Mouse (Mus musculus): ENCODE results near the gene Tm7sf3. TPM values are rescaled to one million over a fixed set of nuclear protein-coding genes. Genes with fewer than 3 reads are reported as not detected.

The Tm7sf3 gene
- polyA plus RNA-seq, 1 experiment from 2014 or later = 32.7 TPM

DNA sequence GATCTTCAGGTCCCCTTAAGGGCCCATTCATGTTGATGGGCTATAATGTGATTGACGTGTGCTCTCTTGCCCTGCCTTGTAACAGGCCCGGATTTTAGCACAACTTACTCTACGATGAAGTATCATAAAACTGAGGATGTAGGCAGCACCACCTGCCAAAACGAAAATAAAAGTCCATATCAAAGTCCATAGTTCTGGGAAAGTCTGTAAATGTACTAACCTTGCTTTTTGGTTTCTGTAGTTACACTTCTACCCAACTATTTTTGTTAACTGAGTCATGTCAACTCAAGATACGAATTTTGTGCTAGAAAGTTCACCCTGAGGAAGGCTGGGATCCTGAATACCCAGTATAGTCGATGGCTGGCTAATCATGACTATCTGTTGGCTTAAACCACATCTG, 1.6 kb downstream of the Tm7sf3 start:
- Histone ChIP-seq H3K27me3 (ENCODE audit: control insufficient read depth, insufficient read depth, low read depth, low read length) (no peaks in the 10 kb centered on the region), H3K4me2 (ENCODE audit: low read length) (no peak overlapping the region), H3K4me1 (ENCODE audit: control insufficient read depth, insufficient read depth, low read length) (peaks cover 9% of the 10 kb centered on the region), H3K27ac (ENCODE audit: low read length) (no peak overlapping the region), H3K9ac (ENCODE audit: low read depth, low read length) (no peak overlapping the region), H3K36me3 (ENCODE audit: control insufficient read depth, insufficient read depth, low read length) (no peaks in the 10 kb centered on the region), H3K4me3 (ENCODE audit: low read depth, low read length) (no peak overlapping the region), H3K9me3 (replicated peaks; ENCODE audit: control insufficient read depth, low read length, poor library complexity, severe bottlenecking) (no peaks in the 10 kb centered on the region)
- 87% methylated on average over 6 of the region's 6 CpGs for WGBS
- ATAC-seq = no peak

DNA sequence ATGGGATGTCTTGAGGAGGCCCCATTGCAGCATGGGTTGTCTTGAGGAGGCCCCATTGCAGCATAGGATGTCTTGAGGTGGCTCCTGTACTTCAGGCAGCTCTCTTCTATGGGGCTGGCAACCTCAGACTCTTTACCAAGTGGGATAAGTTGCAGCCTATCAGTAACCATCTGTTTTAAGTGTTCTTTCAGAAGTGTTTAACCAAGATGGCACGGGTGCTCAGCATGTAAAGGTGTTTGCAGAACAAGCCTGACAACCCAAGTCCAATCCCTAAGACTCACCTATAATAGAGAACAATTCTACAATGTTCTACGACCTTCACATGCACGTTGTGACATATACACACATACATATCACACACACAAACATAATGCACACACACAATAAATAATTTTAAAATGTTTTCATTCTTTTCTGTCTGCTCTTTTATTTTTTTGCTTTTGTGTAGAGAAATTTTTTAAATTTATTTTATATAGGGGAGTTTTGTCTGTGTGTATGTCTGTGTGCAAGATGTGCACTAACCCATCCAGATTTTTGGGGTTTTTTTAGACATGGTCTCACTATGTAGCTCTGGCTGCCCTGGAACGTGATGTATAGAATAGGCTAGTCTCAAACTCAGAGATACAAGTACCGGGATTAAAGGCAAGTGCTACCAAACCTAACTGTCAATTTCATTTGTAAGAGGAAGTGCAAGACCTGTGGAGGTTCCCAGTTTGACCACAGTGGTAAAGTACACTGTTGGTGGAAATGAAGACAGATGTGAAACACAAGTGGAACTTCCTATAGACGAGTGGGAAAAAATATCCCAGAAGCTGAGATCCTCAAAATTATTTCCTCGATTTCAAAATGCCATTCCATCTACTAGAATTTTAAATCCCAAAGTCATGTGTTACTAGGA, 2.3 kb downstream of the Tm7sf3 start:
- no peaks in the 10 kb centered on the region for H3K9me3 ChIP-seq (replicated peaks; ENCODE audit: control insufficient read depth, low read length, poor library complexity, severe bottlenecking)
- H3K27me3 ChIP-seq (ENCODE audit: control insufficient read depth, insufficient read depth, low read depth, low read length) = no peaks in the 10 kb centered on the region
- no peaks in the 10 kb centered on the region for H3K36me3 ChIP-seq (ENCODE audit: control insufficient read depth, insufficient read depth, low read length)
- peaks cover 9% of the 10 kb centered on the region for H3K4me1 ChIP-seq (ENCODE audit: control insufficient read depth, insufficient read depth, low read length)
- WGBS = 91% methylated on average over 7 of the region's 7 CpGs
- no peak overlapping the region for H3K4me2 ChIP-seq (ENCODE audit: low read length)
- H3K27ac ChIP-seq (ENCODE audit: low read length) = no peak overlapping the region
- no peak overlapping the region for H3K4me3 ChIP-seq (ENCODE audit: low read depth, low read length)
- ATAC-seq = no peak
- H3K9ac ChIP-seq (ENCODE audit: low read depth, low read length) = no peak overlapping the region

DNA sequence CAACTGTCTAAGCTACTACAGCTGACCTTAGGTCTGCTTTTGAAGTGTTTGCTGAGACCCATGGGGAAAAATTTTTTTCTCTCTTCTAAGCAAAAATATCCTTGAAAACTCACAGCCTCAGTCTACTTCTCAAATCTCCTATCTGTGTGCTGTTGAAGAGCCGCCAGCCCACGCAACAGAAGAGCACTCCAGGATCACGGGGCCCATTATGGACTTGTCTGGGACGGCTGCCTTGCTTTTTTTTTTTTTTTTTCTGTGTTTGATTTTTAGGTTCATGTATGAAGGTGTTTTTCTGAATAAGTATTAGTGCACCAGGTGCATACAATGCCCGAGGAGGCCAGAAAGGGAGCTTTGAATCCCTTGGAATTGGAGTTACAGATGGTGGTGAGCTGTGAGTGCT, 6.1 kb downstream of the Tm7sf3 start:
- Histone ChIP-seq H3K4me2 (ENCODE audit: low read length) (no peak overlapping the region), H3K36me3 (ENCODE audit: control insufficient read depth, insufficient read depth, low read length) (no peaks in the 10 kb centered on the region), H3K9me3 (replicated peaks; ENCODE audit: control insufficient read depth, low read length, poor library complexity, severe bottlenecking) (no peaks in the 10 kb centered on the region), H3K4me3 (ENCODE audit: low read depth, low read length) (no peak overlapping the region), H3K4me1 (ENCODE audit: control insufficient read depth, insufficient read depth, low read length) (peaks cover 10% of the 10 kb centered on the region), H3K27ac (ENCODE audit: low read length) (no peak overlapping the region), H3K9ac (ENCODE audit: low read depth, low read length) (no peak overlapping the region), H3K27me3 (ENCODE audit: control insufficient read depth, insufficient read depth, low read depth, low read length) (no peaks in the 10 kb centered on the region)
- 88% methylated on average over 5 of the region's 5 CpGs for WGBS
- no peak for ATAC-seq

DNA sequence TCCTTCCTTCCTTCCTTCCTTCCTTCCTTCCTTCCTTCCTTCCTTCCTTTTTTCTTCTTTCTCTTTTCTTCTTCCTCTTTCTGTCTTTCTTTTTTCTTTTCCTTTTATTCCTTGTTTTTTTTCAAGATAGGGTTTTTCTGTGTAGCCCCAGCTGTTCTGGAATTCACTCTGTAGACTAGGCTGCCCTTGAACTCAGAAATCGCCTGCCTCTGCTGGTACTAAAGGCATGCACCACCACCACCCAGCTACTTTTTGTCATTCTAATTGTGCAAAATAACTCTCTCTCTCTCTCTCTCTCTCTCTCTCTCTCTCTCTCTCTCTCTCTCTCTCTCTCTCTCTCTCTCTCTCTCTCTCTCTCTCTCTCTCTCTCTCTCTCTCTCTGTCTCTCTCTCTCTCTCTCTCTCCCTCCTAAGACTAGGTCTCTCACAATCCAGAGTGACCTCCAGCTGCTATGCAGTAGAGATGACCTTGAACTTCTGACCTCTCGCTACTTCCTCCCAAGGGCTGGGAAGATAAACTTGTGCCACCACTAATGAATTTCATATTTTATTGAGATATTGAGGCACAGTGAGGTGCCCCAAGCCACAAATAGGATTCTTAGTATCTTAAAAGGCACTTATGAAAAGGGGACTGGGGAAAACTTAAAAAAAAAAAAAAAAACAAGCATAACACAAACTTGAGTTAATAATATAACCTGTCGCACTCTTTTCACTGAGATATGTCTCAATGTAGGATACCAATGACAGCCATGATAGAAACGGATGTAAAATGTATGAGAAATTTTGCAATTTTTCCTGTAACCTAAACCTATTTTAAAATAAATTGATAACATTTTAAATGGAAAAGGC, 7.6 kb downstream of the Tm7sf3 start:
- H3K9me3 ChIP-seq (replicated peaks; ENCODE audit: control insufficient read depth, low read length, poor library complexity, severe bottlenecking) = no peaks in the 10 kb centered on the region
- H3K4me3 ChIP-seq (ENCODE audit: low read depth, low read length) = peak overlapping the region; percentile 77; the same call in 1 of the 2 replicates
- H3K4me1 ChIP-seq (ENCODE audit: control insufficient read depth, insufficient read depth, low read length) = peaks cover 10% of the 10 kb centered on the region
- H3K36me3 ChIP-seq (ENCODE audit: control insufficient read depth, insufficient read depth, low read length) = no peaks in the 10 kb centered on the region
- no peak for ATAC-seq
- WGBS = 67% methylated on average over 4 of the region's 4 CpGs
- H3K4me2 ChIP-seq (ENCODE audit: low read length) = no peak overlapping the region; the same call in 1 of the 2 replicates
- H3K9ac ChIP-seq (ENCODE audit: low read depth, low read length) = no peak overlapping the region
- H3K27ac ChIP-seq (ENCODE audit: low read length) = no peak overlapping the region; the same call in 1 of the 2 replicates
- H3K27me3 ChIP-seq (ENCODE audit: control insufficient read depth, insufficient read depth, low read depth, low read length) = no peaks in the 10 kb centered on the region

GRCm38 (mm10) chr6:146634015-146634722, 8.5 kb downstream of the Tm7sf3 start:
- H3K9me3 ChIP-seq (replicated peaks; ENCODE audit: control insufficient read depth, low read length, poor library complexity, severe bottlenecking) = no peaks in the 10 kb centered on the region
- no peaks in the 10 kb centered on the region for H3K36me3 ChIP-seq (ENCODE audit: control insufficient read depth, insufficient read depth, low read length)
- peak; percentile 95 for ATAC-seq
- no peaks in the 10 kb centered on the region for H3K27me3 ChIP-seq (ENCODE audit: control insufficient read depth, insufficient read depth, low read depth, low read length)
- peak overlapping the region; percentile 77 for H3K4me3 ChIP-seq (ENCODE audit: low read depth, low read length)
- H3K4me1 ChIP-seq (ENCODE audit: control insufficient read depth, insufficient read depth, low read length) = peaks cover 10% of the 10 kb centered on the region
- WGBS = under 1% methylated on average over 46 of the region's 82 CpGs
- H3K4me2 ChIP-seq (ENCODE audit: low read length) = peak overlapping the region; percentile 64
- H3K9ac ChIP-seq (ENCODE audit: low read depth, low read length) = peak overlapping the region; percentile 90
- H3K27ac ChIP-seq (ENCODE audit: low read length) = peak overlapping the region; percentile 87

DNA sequence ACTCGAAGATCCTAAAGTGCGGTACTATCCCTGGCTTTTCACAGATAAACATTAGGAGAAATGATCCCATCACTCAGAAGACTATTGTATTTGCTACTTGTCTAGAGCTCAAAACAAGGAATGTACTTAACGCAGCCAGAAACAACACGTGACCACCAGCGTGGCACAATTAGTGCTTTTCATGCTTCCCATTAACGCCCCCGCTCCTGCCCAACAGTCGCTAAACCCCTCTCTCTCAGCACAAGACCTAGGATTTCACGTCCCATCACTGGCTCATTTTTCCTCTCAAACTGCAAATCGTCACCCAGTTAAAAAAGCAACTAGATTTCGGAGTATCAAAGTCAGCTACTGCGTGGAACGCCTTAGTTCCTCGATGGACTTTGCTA, 9.0 kb downstream of the Tm7sf3 start:
- Histone ChIP-seq H3K4me3 (ENCODE audit: low read depth, low read length) (peak overlapping the region; percentile 77), H3K9me3 (replicated peaks; ENCODE audit: control insufficient read depth, low read length, poor library complexity, severe bottlenecking) (no peaks in the 10 kb centered on the region), H3K27me3 (ENCODE audit: control insufficient read depth, insufficient read depth, low read depth, low read length) (no peaks in the 10 kb centered on the region), H3K4me1 (ENCODE audit: control insufficient read depth, insufficient read depth, low read length) (peaks cover 10% of the 10 kb centered on the region), H3K27ac (ENCODE audit: low read length) (peak overlapping the region; percentile 87), H3K36me3 (ENCODE audit: control insufficient read depth, insufficient read depth, low read length) (no peaks in the 10 kb centered on the region), H3K4me2 (ENCODE audit: low read length) (peak overlapping the region; percentile 64), H3K9ac (ENCODE audit: low read depth, low read length) (peak overlapping the region; percentile 90)
- ATAC-seq = peak; percentile 34
- WGBS = 8% methylated on average over 14 of the region's 14 CpGs

- Histone ChIP-seq H3K4me1 (ENCODE audit: control insufficient read depth, insufficient read depth, low read length) (peaks cover 13% of the 10 kb centered on the region), H3K9me3 (replicated peaks; ENCODE audit: control insufficient read depth, low read length, poor library complexity, severe bottlenecking) (no peaks in the 10 kb centered on the region), H3K36me3 (ENCODE audit: control insufficient read depth, insufficient read depth, low read length) (no peaks in the 10 kb centered on the region), H3K4me3 (ENCODE audit: low read depth, low read length) (peak overlapping the region; percentile 77), H3K27ac (ENCODE audit: low read length) (no peak overlapping the region), H3K4me2 (ENCODE audit: low read length) (peak overlapping the region; percentile 64), H3K27me3 (ENCODE audit: control insufficient read depth, insufficient read depth, low read depth, low read length) (no peaks in the 10 kb centered on the region), H3K9ac (ENCODE audit: low read depth, low read length) (0 out of 2 replicates have a peak overlapping the region, but pooled peaks have one; percentile 17)
- 40% methylated on average over 8 of the region's 8 CpGs for WGBS
- ATAC-seq = no peak
Observed at GRCm38 (mm10) chr6:146633097-146633496, 9.5 kb downstream of the Tm7sf3 start.

GRCm38 (mm10) chr6:146632403-146632802, 10.2 kb downstream of the Tm7sf3 start:
- Histone ChIP-seq H3K4me3 (ENCODE audit: low read depth, low read length) (no peak overlapping the region), H3K4me1 (ENCODE audit: control insufficient read depth, insufficient read depth, low read length) (peaks cover 13% of the 10 kb centered on the region), H3K27me3 (ENCODE audit: control insufficient read depth, insufficient read depth, low read depth, low read length) (no peaks in the 10 kb centered on the region), H3K9me3 (replicated peaks; ENCODE audit: control insufficient read depth, low read length, poor library complexity, severe bottlenecking) (no peaks in the 10 kb centered on the region), H3K4me2 (ENCODE audit: low read length) (no peak overlapping the region), H3K36me3 (ENCODE audit: control insufficient read depth, insufficient read depth, low read length) (no peaks in the 10 kb centered on the region), H3K27ac (ENCODE audit: low read length) (no peak overlapping the region), H3K9ac (ENCODE audit: low read depth, low read length) (no peak overlapping the region)
- no peak for ATAC-seq
- WGBS = 84% methylated on average over 9 of the region's 9 CpGs

All from midbrain, embryonic 16.5 days (tissue).